Mouse (Mus musculus): ENCODE results near the gene Olfr1359.
"Not testable (repeated sequence)": the region's sequence is repeated elsewhere in the genome, so short reads cannot be mapped to it uniquely, and the experiment has no call there.

Gene Olfr1359

GRCm38 (mm10) chr13:21697811-21698210 is at the start of gene Olfr1359:
TSS of gene Olfr1359 (plus strand) at chr13:21698111.
- CTCF ChIA-PET, result no interaction called here

DNA sequence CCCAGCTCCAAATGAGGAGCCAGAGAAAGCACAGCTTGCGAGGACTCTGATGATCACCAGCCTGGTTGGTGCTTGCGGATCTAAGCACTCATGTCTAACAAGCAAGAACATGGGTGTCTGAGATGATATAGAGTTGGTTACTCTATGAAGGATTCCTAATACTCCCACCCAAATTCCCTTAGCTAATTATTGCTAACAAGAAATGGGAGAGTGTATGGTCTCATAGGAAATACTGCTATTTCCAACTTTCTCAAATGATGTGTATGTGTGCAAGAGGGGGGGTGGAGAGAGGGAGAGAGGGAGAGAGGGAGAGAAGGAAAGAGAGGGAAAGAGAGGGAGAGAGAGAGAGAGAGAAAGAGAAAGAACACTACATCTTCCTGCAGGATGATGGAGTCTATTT is 34.6 kb upstream of the Olfr1359 start, which contains the start of gene Olfr1361:
Gene Olfr1361 (minus strand): TSS at position 101 of the 400 bp plus-strand sequence.
- CTCF ChIA-PET, result no interaction called here

GRCm38 (mm10) chr13:21677305-21677704 is 20.6 kb upstream of the Olfr1359 start, which contains the start of gene Olfr1360:
TSS of gene Olfr1360 (minus strand) at chr13:21677405.
- CTCF ChIA-PET, result no interaction called here

GRCm38 (mm10) chr13:21706669-21707068 is 8.8 kb downstream of the Olfr1359 start:
- CTCF ChIA-PET, result no interaction called here

DNA sequence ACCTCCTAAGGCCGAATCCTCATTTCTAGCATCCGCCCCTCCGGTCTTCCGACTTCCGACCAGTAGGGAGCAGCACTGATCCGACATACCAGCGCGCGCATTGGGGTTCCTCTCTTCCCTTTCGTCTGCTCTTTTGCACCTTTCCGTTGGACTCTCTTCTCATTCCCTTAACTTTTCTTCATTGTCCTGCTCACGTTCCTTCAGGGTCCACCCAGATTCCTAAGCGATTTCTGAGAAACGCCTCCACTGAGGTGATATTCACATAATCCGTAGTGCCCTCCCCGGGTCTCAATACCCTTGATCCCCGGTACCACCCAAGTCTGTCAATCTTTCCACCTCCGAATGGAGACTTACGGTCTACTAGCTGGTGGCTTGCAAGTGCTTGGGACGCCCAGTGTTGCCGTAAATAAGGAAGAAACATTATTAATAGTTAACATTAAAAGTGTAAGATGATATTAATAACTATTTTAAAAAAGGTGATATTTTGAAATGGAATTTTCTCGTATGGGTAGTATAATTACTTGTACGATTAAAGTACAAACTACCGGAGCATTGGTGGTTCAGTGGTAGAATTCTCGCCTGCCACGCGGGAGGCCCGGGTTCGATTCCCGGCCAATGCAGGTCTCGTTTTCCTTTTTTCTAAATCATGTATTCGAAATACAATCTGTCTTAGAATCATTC is 12.3 kb downstream of the Olfr1359 start:
- CTCF ChIA-PET, result interaction anchor here (0.6 kb wide), 1 partner anchor 72 kb away, joined by 3 read pairs; no protein-coding TSS in a partner anchor

DNA sequence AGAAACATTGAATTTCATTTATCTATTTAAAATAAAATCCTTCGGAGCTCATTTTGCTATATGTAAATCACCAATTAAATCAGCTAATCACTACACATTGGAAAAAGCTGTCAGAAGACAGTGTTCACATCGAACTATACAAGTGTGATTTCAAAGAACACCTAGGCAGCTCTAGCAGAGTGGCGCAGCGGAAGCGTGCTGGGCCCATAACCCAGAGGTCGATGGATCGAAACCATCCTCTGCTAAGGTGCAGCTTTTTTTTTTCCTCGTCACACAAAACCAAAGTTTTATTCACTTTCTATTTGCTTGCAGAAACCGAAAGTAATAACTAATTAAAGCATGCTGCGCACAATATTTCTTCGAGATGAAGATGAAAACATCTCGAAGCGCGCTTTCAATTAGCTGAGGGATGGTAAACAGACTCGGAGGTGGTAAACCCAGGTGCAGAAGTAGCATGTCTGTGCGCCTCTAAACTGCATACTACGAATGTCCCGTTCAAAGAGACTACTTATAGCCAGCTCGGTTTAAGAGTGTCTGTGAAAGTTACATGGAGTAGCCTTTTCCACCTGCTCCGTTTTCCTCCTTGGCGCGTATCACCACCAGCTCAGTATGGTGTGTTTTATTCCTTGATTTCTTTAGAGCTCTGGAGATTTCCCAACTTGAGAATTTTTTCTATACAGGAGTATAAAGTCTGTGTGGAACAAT is 13.1 kb downstream of the Olfr1359 start:
- CTCF ChIA-PET, result interaction anchor here (0.6 kb wide), 1 partner anchor 71 kb away, joined by 3 read pairs; no protein-coding TSS in a partner anchor

DNA sequence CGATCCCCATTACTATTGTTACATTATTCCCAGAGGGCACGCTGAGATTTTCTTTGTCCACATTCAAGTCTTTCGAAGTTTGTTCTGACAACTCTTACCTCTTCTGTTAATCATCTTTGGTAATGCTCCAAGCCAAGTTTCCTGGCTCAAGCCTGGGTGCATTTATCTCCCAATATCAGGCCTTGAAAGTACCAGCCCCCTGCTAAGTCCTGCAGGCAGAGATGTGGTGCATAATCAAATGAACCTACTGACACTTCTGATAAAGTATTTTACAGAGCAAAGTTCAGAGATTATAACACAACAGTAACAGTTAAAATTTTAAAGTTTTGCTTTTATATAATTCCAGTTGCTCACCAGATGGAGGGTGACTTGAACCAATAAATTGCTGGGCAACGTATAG is 13.8 kb downstream of the Olfr1359 start:
- CTCF ChIA-PET, result no interaction called here

DNA sequence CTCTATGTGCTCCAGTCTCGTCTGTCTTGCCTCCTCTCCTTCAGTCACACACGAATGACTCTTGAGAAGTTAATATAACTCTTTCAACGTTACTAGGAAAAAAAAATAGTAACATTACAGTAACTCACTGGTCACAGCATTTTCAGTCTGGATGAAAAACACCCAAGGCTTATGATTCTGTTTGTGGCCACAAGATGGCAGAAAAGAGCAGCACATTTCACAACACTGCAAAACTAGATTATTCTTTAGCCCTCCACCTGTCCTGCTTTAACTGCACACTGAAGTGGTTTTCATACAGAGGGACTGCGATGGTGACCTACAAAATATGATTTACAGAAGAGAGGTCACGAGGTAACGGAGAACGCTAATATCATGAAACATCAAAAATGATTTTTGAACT is 16.8 kb downstream of the Olfr1359 start:
- CTCF ChIA-PET, result no interaction called here

GRCm38 (mm10) chr13:21715131-21715863 is 17.4 kb downstream of the Olfr1359 start:
- CTCF ChIA-PET, result interaction anchor here (0.6 kb wide), 2 partner anchors 328 to 337 kb away, joined by 3 read pairs; no protein-coding TSS in a partner anchor

DNA sequence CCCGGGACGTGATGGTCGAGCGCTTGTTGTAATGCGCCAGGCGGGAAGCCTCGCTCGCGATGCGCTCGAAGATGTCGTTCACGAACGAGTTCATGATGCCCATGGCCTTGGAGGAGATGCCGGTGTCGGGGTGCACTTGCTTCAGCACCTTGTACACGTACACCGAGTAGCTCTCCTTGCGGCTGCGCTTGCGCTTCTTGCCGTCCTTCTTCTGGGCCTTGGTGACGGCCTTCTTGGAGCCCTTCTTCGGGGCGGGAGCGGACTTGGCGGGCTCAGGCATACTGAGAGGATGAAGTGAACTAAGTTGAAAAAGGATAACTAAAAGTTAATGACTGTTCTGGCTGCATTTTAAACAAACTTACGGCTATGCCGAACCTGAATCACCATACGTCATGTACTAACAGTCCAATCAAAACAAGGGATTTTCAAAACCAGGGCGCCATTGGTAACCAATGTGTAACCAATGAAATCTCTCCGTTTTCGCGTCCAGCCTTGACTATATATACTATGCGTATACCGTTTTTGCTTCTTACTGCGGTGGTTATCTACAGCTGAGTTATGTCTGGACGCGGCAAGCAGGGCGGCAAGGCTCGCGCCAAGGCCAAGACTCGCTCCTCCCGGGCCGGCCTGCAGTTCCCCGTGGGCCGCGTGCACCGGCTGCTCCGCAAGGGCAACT is 18.1 kb downstream of the Olfr1359 start, which contains the start of the genes Hist1h2bl and Hist1h2ai:
Gene Hist1h2bl (minus strand): TSS at position 280 of the 676 bp plus-strand sequence.
Gene Hist1h2ai (plus strand): TSS at position 559 of the 676 bp plus-strand sequence.
- CTCF ChIA-PET, result interaction anchor here (0.6 kb wide), 1 partner anchor 328 kb away, joined by 3 read pairs; no protein-coding TSS in a partner anchor

DNA sequence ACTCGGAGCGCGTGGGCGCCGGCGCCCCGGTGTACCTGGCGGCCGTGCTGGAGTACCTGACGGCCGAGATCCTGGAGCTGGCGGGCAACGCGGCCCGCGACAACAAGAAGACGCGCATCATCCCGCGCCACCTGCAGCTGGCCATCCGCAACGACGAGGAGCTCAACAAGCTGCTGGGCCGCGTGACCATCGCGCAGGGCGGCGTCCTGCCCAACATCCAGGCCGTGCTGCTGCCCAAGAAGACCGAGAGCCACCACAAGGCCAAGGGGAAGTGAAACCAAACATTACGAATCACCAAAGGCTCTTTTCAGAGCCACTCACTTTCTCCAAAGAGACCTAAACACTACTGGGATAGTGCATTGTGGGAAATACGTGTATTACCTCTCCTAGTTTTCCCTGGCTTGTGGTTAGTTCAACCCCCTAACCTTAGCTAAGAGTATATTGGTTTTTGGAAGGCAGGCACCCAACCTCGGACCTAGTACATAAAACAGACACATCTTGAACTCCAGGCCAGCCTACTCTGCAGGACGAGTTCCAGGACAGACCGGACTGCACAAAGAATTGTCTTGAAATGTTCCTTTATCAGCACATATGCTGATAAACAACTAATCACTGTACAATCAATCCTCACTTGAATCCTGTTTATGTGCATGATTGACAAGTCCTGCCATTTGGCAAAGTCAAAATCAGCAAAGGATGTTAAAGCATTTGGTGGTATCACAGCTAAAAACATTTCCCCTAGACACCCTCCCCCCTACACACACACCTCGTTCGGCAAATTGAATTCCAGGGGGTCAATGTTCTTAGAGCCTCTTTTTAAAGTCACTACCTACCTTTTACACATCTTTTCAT is 18.9 kb downstream of the Olfr1359 start:
- CTCF ChIA-PET, result not testable (repeated sequence)

- CTCF ChIA-PET, result interaction anchor here (0.5 kb wide), 1 partner anchor 313 kb away, joined by 3 read pairs; no protein-coding TSS in a partner anchor
These were observed 19.8 kb downstream of the Olfr1359 start, which contains the start of gene Hist1h3h for GRCm38 (mm10) chr13:21717397-21718357. TSS of gene Hist1h3h (plus strand) at chr13:21717659.

DNA sequence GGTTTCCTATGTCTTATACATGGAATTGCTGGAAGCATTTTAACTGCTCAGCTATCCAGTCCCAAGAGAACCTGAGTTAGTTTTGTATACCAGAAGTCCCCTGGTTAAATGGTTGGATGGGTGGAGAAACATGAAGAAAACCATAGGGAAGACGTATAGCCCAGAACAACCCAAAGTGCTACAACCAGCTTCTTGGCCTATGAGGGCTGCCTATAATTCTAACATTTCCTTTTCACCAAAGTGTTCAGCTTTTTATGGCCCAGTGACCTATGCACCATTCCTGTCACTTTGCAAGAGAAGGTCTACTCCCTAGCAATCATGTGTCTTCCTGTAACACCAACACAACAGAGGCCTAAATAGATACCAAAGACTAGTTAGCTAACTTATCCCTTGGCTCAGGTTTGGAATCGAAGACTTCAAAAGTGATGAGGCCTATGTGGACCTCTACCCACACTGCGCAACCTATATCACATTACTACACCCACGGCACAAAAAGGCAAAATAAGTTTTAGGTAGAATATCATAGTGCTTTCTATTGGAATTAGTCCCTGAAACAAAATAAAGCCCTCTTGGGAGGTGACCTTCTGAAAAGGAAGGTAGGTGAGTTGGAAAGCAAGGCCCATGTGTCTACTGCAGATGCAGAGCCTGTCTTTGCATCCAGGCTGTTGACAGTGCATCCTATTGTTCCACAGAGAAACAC is 20.6 kb downstream of the Olfr1359 start:
- CTCF ChIA-PET, result interaction anchor here (0.5 kb wide), 1 partner anchor 312 kb away, joined by 3 read pairs; no protein-coding TSS in a partner anchor

DNA sequence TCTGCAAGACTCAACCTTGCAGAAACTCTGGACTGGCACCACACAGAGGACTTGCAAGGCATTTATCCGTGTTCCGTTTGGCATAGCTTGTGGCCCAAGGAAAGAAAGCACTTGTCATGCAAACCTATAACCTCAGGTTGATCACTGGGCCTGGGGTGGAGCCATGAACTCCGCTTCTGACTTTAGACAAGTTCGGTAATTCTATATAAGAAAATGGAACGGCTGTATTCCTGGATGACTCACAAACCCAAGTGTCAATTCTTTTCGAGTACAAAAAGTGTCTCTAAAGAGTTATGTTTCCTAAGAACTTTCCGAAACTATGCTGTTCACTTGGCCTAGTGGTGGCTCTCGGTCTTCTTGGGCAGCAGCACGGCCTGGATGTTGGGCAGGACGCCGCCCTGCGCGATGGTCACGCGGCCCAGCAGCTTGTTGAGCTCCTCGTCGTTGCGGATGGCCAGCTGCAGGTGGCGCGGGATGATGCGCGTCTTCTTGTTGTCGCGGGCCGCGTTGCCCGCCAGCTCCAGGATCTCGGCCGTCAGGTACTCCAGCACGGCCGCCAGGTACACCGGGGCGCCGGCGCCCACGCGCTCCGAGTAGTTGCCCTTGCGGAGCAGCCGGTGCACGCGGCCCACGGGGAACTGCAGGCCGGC is 23.3 kb downstream of the Olfr1359 start:
- CTCF ChIA-PET, result not testable (repeated sequence)

DNA sequence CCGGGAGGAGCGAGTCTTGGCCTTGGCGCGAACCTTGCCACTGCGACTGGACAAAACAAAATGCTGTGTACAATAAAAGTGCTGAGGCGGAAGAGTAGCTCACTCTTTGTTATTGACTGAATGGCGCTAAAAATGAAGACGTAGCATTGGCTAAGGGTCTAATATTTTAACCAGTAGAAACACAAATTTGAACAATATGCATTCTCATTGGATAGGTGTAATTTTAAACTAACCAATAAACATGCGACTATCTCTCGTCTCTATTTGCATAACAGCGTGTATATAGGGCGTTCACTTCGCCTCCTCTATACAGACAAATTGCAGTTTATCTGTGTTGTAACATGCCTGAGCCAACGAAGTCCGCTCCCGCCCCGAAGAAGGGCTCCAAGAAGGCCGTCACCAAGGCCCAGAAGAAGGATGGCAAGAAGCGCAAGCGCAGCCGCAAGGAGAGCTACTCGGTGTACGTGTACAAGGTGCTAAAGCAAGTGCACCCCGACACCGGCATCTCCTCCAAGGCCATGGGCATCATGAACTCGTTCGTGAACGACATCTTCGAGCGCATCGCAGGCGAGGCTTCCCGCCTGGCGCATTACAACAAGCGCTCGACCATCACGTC is 24.0 kb downstream of the Olfr1359 start, which contains the start of gene Hist1h2bm:
Gene Hist1h2bm (plus strand): TSS at position 288 of the 616 bp plus-strand sequence.
- CTCF ChIA-PET, result not testable (repeated sequence)

DNA sequence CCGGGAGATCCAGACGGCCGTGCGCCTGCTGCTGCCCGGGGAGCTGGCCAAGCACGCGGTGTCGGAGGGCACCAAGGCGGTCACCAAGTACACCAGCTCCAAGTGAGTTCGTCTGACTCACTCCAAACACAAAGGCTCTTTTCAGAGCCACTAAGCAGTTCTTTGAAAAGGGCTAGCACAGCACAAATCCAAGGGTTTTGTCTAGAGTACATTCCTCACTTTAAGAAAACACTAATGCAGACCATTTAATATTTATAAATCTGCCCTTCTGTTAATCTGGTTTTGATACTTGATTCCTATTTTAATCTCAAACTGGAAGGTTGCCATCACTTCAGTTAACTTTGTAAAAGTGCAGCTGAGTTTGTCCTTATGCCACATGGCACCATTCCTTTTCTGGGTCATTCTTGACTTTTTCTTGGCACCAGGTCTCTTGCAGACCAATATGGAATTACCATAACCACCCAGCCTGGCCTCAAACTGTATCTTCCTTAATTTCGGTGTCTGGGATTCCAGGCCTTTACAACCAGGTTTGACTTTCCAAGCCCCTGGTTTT is 24.5 kb downstream of the Olfr1359 start:
- CTCF ChIA-PET, result no interaction called here
